Mouse (Mus musculus): ENCODE results near the gene Slc27a5. TPM values are rescaled to one million over a fixed set of nuclear protein-coding genes. Genes with fewer than 3 reads are reported as not detected.

The Slc27a5 gene
- 0.10 TPM for polyA plus RNA-seq (2014; fragmentation: Illumina TruSeq; extraction: RNeasy Lipid Tissue Mini Kit (QIAGEN cat#74804); ENCODE audit: insufficient read depth, low read depth, low replicate concordance)

GRCm38 (mm10) chr7:12998053-12998452 is at the start of gene Slc27a5:
Gene Slc27a5, minus strand, starts transcription at chr7:12998192.

GRCm38 (mm10) chr7:13037901-13038555 is 40.0 kb upstream of the Slc27a5 start, which contains the start of gene Ube2m:
Gene Ube2m, minus strand, starts transcription at chr7:13038275.

GRCm38 (mm10) chr7:13034148-13034977 is 36.4 kb upstream of the Slc27a5 start, which contains the start of gene Chmp2a:
Gene Chmp2a, minus strand, starts transcription at chr7:13034807.

GRCm38 (mm10) chr7:13010005-13010908 is 12.3 kb upstream of the Slc27a5 start, which contains the start of gene Zbtb45:
Gene Zbtb45, minus strand, starts transcription at chr7:13010034.

GRCm38 (mm10) chr7:12998851-12999250 is 859 bp upstream of the Slc27a5 start, which contains the start of gene Trim28:
Gene Trim28, plus strand, starts transcription at chr7:12999114.

GRCm38 (mm10) chr7:12977682-12978389 is 20.2 kb downstream of the Slc27a5 start, which contains the start of gene Zfp446:
Gene Zfp446, plus strand, starts transcription at chr7:12977848.

GRCm38 (mm10) chr7:12965678-12966091 is 32.3 kb downstream of the Slc27a5 start, which contains the start of gene Zfp324:
Gene Zfp324, plus strand, starts transcription at chr7:12965838.

Other genes starting within 250 kb of the Slc27a5 start
- gene Zscan18, start 194.6 kb downstream of the Slc27a5 start, polyA plus RNA-seq (2014; fragmentation: Illumina TruSeq; extraction: RNeasy Lipid Tissue Mini Kit (QIAGEN cat#74804); ENCODE audit: insufficient read depth, low read depth, low replicate concordance): 0.95 TPM
- 3.1 TPM for gene Zfp329, start 179.3 kb downstream of the Slc27a5 start, polyA plus RNA-seq (2014; fragmentation: Illumina TruSeq; extraction: RNeasy Lipid Tissue Mini Kit (QIAGEN cat#74804); ENCODE audit: insufficient read depth, low read depth, low replicate concordance)
- 15.9 TPM for gene Zfp110, start 163.4 kb downstream of the Slc27a5 start, polyA plus RNA-seq (2014; fragmentation: Illumina TruSeq; extraction: RNeasy Lipid Tissue Mini Kit (QIAGEN cat#74804); ENCODE audit: insufficient read depth, low read depth, low replicate concordance)
- 1.5 TPM for gene Zfp128, start 117.0 kb downstream of the Slc27a5 start, polyA plus RNA-seq (2014; fragmentation: Illumina TruSeq; extraction: RNeasy Lipid Tissue Mini Kit (QIAGEN cat#74804); ENCODE audit: insufficient read depth, low read depth, low replicate concordance)
- 4.5 TPM for gene Zscan22, start 100.4 kb downstream of the Slc27a5 start, polyA plus RNA-seq (2014; fragmentation: Illumina TruSeq; extraction: RNeasy Lipid Tissue Mini Kit (QIAGEN cat#74804); ENCODE audit: insufficient read depth, low read depth, low replicate concordance)
- gene Rps5, start 75.9 kb downstream of the Slc27a5 start, polyA plus RNA-seq (2014; fragmentation: Illumina TruSeq; extraction: RNeasy Lipid Tissue Mini Kit (QIAGEN cat#74804); ENCODE audit: insufficient read depth, low read depth, low replicate concordance): 1,656 TPM
- gene Rnf225, start 70.8 kb downstream of the Slc27a5 start, polyA plus RNA-seq (2014; fragmentation: Illumina TruSeq; extraction: RNeasy Lipid Tissue Mini Kit (QIAGEN cat#74804); ENCODE audit: insufficient read depth, low read depth, low replicate concordance): 0.42 TPM
- gene Zfp324, start 32.4 kb downstream of the Slc27a5 start, polyA plus RNA-seq (2014; fragmentation: Illumina TruSeq; extraction: RNeasy Lipid Tissue Mini Kit (QIAGEN cat#74804); ENCODE audit: insufficient read depth, low read depth, low replicate concordance): 3.4 TPM
- 2.4 TPM for gene Zfp446, start 20.3 kb downstream of the Slc27a5 start, polyA plus RNA-seq (2014; fragmentation: Illumina TruSeq; extraction: RNeasy Lipid Tissue Mini Kit (QIAGEN cat#74804); ENCODE audit: insufficient read depth, low read depth, low replicate concordance)
- gene Trim28, start 922 bp upstream of the Slc27a5 start, polyA plus RNA-seq (2014; fragmentation: Illumina TruSeq; extraction: RNeasy Lipid Tissue Mini Kit (QIAGEN cat#74804); ENCODE audit: insufficient read depth, low read depth, low replicate concordance): 98.9 TPM
- gene Zbtb45, start 11.8 kb upstream of the Slc27a5 start, polyA plus RNA-seq (2014; fragmentation: Illumina TruSeq; extraction: RNeasy Lipid Tissue Mini Kit (QIAGEN cat#74804); ENCODE audit: insufficient read depth, low read depth, low replicate concordance): 8.1 TPM
- 264 TPM for gene Chmp2a, start 36.6 kb upstream of the Slc27a5 start, polyA plus RNA-seq (2014; fragmentation: Illumina TruSeq; extraction: RNeasy Lipid Tissue Mini Kit (QIAGEN cat#74804); ENCODE audit: insufficient read depth, low read depth, low replicate concordance)
- gene Ube2m, start 40.1 kb upstream of the Slc27a5 start, polyA plus RNA-seq (2014; fragmentation: Illumina TruSeq; extraction: RNeasy Lipid Tissue Mini Kit (QIAGEN cat#74804); ENCODE audit: insufficient read depth, low read depth, low replicate concordance): 97.8 TPM
- gene Mzf1, start 56.6 kb upstream of the Slc27a5 start, polyA plus RNA-seq (2014; fragmentation: Illumina TruSeq; extraction: RNeasy Lipid Tissue Mini Kit (QIAGEN cat#74804); ENCODE audit: insufficient read depth, low read depth, low replicate concordance): 0.27 TPM
- not detected for gene Vmn1r85, start 97.0 kb upstream of the Slc27a5 start, polyA plus RNA-seq (2014; fragmentation: Illumina TruSeq; extraction: RNeasy Lipid Tissue Mini Kit (QIAGEN cat#74804); ENCODE audit: insufficient read depth, low read depth, low replicate concordance)
- gene Vmn1r86, start 121.7 kb upstream of the Slc27a5 start, polyA plus RNA-seq (2014; fragmentation: Illumina TruSeq; extraction: RNeasy Lipid Tissue Mini Kit (QIAGEN cat#74804); ENCODE audit: insufficient read depth, low read depth, low replicate concordance): not detected
- not detected for gene Vmn1r87, start 142.0 kb upstream of the Slc27a5 start, polyA plus RNA-seq (2014; fragmentation: Illumina TruSeq; extraction: RNeasy Lipid Tissue Mini Kit (QIAGEN cat#74804); ENCODE audit: insufficient read depth, low read depth, low replicate concordance)
- not detected for gene Vmn1r88, start 161.4 kb upstream of the Slc27a5 start, polyA plus RNA-seq (2014; fragmentation: Illumina TruSeq; extraction: RNeasy Lipid Tissue Mini Kit (QIAGEN cat#74804); ENCODE audit: insufficient read depth, low read depth, low replicate concordance)
- gene Vmn1r89, start 214.8 kb upstream of the Slc27a5 start, polyA plus RNA-seq (2014; fragmentation: Illumina TruSeq; extraction: RNeasy Lipid Tissue Mini Kit (QIAGEN cat#74804); ENCODE audit: insufficient read depth, low read depth, low replicate concordance): not detected

Data from lung, adult 10 weeks (tissue).